Mouse (Mus musculus) CH12.LX (cell line): ENCODE measurements around the gene Ercc4. TPM values are rescaled to one million over a fixed set of nuclear protein-coding genes. Genes with fewer than 3 reads are reported as not detected.
"Not testable (repeated sequence)": the region's sequence is repeated elsewhere in the genome, so short reads cannot be mapped to it uniquely, and the experiment has no call there.

Source experiments
- DNase-seq: peaks from one replicate; pipeline ENCODE4 v3.0.0-alpha.2; 2013; ENCODE audit errors: extremely low read depth
- H3K27ac ChIP-seq: 2 replicates; pipeline ENCODE4 v1.5.1; 2012; ENCODE audit warnings: low read depth, mild to moderate bottlenecking, control low read depth, moderate library complexity; ENCODE audit not compliant: insufficient read depth
- H3K27me3 ChIP-seq: replicated peaks from 2 replicates; pipeline ENCODE3; 2012; ENCODE audit warnings: inconsistent platforms
- H3K36me3 ChIP-seq, 2 experiments: replicated peaks in 1 of 2; 2 replicates each; pipeline versions ENCODE3 to v1.6.1; 2012; ENCODE audit warnings: inconsistent platforms in 1 of 2, low read length in 1 of 2, mild to moderate bottlenecking in 1 of 2, mixed read lengths in 1 of 2, moderate library complexity in 1 of 2; ENCODE audit not compliant: control insufficient read depth in 1 of 2, insufficient read depth in 1 of 2
- H3K4me1 ChIP-seq, 2 experiments: 2 replicates each; pipeline ENCODE4 v1.6.1; 2012; ENCODE audit warnings: inconsistent platforms in 1 of 2, moderate library complexity in 1 of 2; ENCODE audit not compliant: insufficient read depth in 2 of 2, control insufficient read depth in 1 of 2
- H3K4me2 ChIP-seq: 2 replicates; pipeline ENCODE4 v1.6.1; 2012; ENCODE audit warnings: low read depth, mild to moderate bottlenecking, control low read depth; ENCODE audit not compliant: poor library complexity, insufficient read depth, severe bottlenecking
- H3K4me3 ChIP-seq, 3 experiments: fragments of 150-350 bp in 1 of 3; sonication (generic) in 1 of 3; replicated peaks in 1 of 3; 2 replicates each; pipeline versions ENCODE3 to v1.5.1; 2011 to 2012; ENCODE audit warnings: low read depth in 2 of 3, low read length in 2 of 3, mild to moderate bottlenecking in 2 of 3, moderate library complexity in 2 of 3, control low read depth in 1 of 3, improper control_type of control experiment in 1 of 3, inconsistent platforms in 1 of 3, mixed read lengths in 1 of 3; ENCODE audit not compliant: poor library complexity in 1 of 3
- H3K79me2 ChIP-seq: replicated peaks from 2 replicates; pipeline ENCODE4 v1.6.1; 2012; ENCODE audit warnings: mild to moderate bottlenecking, moderate library complexity; ENCODE audit not compliant: control insufficient read depth, poor library complexity, insufficient read depth, severe bottlenecking; ENCODE audit errors: extremely low read depth
- H3K9ac ChIP-seq: 2 replicates; pipeline ENCODE4 v1.6.1; 2012; ENCODE audit warnings: low read depth, mild to moderate bottlenecking, control low read depth, moderate library complexity; ENCODE audit not compliant: insufficient read depth
- H3K9me3 ChIP-seq: replicated peaks from 2 replicates; pipeline ENCODE3; 2012; ENCODE audit warnings: low read length, inconsistent platforms, mixed read lengths
- ELF1 ChIP-seq: IDR thresholded peaks from 2 replicates; pipeline ENCODE4 v1.6.1; 2014; ENCODE audit warnings: low read depth, mild to moderate bottlenecking, inconsistent platforms, low read length, improper control_type of control experiment
- HCFC1 ChIP-seq: IDR thresholded peaks from 2 replicates; pipeline ENCODE4 v1.6.1; 2012; ENCODE audit warnings: low read depth, mild to moderate bottlenecking, inconsistent platforms, low read length, improper control_type of control experiment
- POLR2A ChIP-seq: IDR thresholded peaks from 2 replicates; pipeline ENCODE4 v1.6.1; 2011; ENCODE audit warnings: low read depth, mild to moderate bottlenecking, improper control_type of control experiment, low read length
- SIN3A ChIP-seq: IDR thresholded peaks from 2 replicates; pipeline ENCODE4 v1.6.1; 2012; ENCODE audit warnings: low read length, improper control_type of control experiment, inconsistent platforms
- SMC3 ChIP-seq: IDR thresholded peaks from 2 replicates; pipeline ENCODE4 v1.6.1; 2011; ENCODE audit warnings: low read depth, low read length, improper control_type of control experiment
- UBTF ChIP-seq: IDR thresholded peaks from 2 replicates; pipeline ENCODE4 v1.6.1; 2012; ENCODE audit warnings: low read depth, mild to moderate bottlenecking, inconsistent platforms, low read length, improper control_type of control experiment, moderate library complexity
- dilution Hi-C: fragments of 300-500 bp; cut with MboI; formaldehyde crosslinking; loops from 2 replicates; pipeline ENCODE4 v1.14.3; 2020; ENCODE audit warnings: low sequenced_read_pairs; ENCODE audit not compliant: extremely low pct_unique_long_range_greater_than_20kb, extremely low pct_ligation_motif_present
- in situ Hi-C: fragments of 300-500 bp; cut with MboI; formaldehyde crosslinking; loops from 3 replicates; pipeline ENCODE4 v1.14.3; 2019; ENCODE audit warnings: low sequenced_read_pairs, low pct_ligation_motif_present, low pct_unique_long_range_greater_than_20kb, mixed read lengths
- polyA plus RNA-seq: library from polyadenylated mRNA; unstranded; fragments of >175 nt; gene quantifications from 2 replicates; pipeline ENCODE4 v1.2.1, GENCODE M21; 2012; ENCODE audit warnings: low read depth; ENCODE audit not compliant: insufficient read length
- total RNA-seq, 2 experiments: library from RNA; depleted of rRNA; stranded (reverse); fragments of 300-350 nt in 1 of 2; fragments of >200 nt in 1 of 2; gene quantifications; 2 replicates each; pipeline ENCODE4 v1.2.3; 2012 to 2014

Gene Ercc4
- total and polyA plus RNA-seq, 3 experiments: 10.1 to 23.3 (median 16.6) TPM

DNA sequence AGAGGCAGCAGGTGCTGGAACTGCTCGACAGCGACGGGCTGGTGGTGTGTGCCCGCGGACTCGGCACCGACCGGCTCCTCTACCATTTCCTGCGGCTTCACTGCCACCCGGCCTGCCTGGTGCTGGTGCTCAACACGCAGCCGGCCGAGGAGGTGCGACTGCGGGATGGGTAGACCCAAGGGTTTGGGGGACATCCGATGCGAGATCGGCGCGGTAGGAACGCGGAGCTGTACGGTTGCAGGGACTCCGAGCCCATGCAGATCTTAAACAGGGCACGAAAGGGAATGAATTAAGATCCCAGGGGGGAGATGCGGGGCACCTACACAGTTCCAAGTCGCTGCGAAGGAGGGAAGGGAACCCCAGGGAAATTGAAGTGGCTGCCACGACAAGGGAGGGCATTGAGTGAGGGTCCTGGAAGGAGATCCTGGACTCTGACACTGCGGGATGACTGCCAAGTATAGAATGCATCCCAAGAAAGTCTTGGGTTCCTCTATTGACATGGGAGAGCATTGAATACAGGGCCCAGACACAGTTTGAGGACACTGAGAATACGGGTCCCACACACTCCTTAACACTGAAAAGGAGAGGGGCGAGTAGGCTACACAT lies 609 bp downstream of the Ercc4 start:
- dilution Hi-C loops (no loop called here), in situ Hi-C loops (loop anchor here (10.0 kb wide), 1 partner anchor 295 kb away; no protein-coding TSS in a partner anchor)
- Histone ChIP-seq H3K9ac (peak overlapping the region; percentile 65), H3K79me2 (peaks cover 4% of the 10 kb centered on the region), H3K36me3 (peaks cover 28 to 36% of the 10 kb centered on the region in 2 experiments), H3K4me3 (peak overlapping the region; percentile 70 to 99 (median 94)), H3K27me3 (no peaks in the 10 kb centered on the region), H3K27ac (peak overlapping the region; percentile 57), H3K9me3 (peaks cover 4% of the 10 kb centered on the region), H3K4me2 (peak overlapping the region; percentile 57), H3K4me1 (peaks cover 9 to 36% of the 10 kb centered on the region in 2 experiments)
- TF ChIP-seq UBTF (peak; percentile 94), SMC3 (no peak), POLR2A (no peak), HCFC1 (0 out of 2 replicates have a peak, but pooled peaks have one; percentile 11), SIN3A (0 out of 2 replicates have a peak, but pooled peaks have one; percentile 35)
- DNase-seq: no peak

DNA sequence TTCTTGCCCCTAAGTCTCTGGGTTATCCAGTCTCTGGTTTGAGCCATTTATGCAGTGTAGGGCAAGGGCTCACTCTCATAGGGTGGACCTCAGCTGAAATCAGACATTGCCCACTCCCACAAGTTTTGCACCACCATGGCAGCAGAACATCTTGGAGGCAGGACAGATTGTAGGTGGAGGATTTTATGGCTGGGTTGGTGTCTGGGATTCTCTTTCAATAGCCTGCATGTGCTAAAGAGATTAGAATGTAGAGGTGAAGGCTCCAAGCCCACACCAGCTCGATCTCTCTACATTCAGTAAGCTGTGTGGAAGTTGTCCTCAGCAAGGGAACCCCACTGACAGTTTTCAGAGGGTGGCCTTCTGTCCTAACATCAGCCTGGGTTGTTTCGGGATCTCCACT lies 5.3 kb downstream of the Ercc4 start:
- dilution Hi-C loops: no loop called here
- no peak for TF ChIP-seq ELF1
- no peak for DNase-seq
- Histone ChIP-seq H3K4me2 (no peak overlapping the region), H3K9me3 (peaks cover 4% of the 10 kb centered on the region), H3K36me3 (peaks cover 49 to 78% of the 10 kb centered on the region in 2 experiments), H3K27ac (no peak overlapping the region), H3K27me3 (no peaks in the 10 kb centered on the region), H3K9ac (no peak overlapping the region), H3K79me2 (peaks cover 8% of the 10 kb centered on the region), H3K4me1 (peaks cover 3 to 26% of the 10 kb centered on the region in 2 experiments; a peak in 2 of 4 replicates), H3K4me3 (no peak overlapping the region)
- in situ Hi-C loops: loop anchor here (10.0 kb wide), 1 partner anchor 290 kb away; no protein-coding TSS in a partner anchor

GRCm38 (mm10) chr16:13115466-13115865 lies 6.0 kb downstream of the Ercc4 start:
- H3K4me1 ChIP-seq: peaks cover 3 to 25% of the 10 kb centered on the region in 2 experiments; a peak in 2 of 4 replicates
- dilution Hi-C loops, H3K4me3 ChIP-seq, H3K9me3 ChIP-seq, H3K79me2 ChIP-seq, DNase-seq, H3K27me3 ChIP-seq, H3K4me2 ChIP-seq, H3K9ac ChIP-seq, H3K27ac ChIP-seq: not testable (repeated sequence)
- in situ Hi-C loops: loop anchor here (10.0 kb wide), 1 partner anchor 289 kb away; no protein-coding TSS in a partner anchor
- H3K36me3 ChIP-seq: peaks cover 55 to 84% of the 10 kb centered on the region in 2 experiments
